Mouse (Mus musculus): ENCODE results near the gene Ppan.
A peak's percentile ranks its signal among the peaks of the same experiment; 100 is the strongest.

The Ppan gene

DNA sequence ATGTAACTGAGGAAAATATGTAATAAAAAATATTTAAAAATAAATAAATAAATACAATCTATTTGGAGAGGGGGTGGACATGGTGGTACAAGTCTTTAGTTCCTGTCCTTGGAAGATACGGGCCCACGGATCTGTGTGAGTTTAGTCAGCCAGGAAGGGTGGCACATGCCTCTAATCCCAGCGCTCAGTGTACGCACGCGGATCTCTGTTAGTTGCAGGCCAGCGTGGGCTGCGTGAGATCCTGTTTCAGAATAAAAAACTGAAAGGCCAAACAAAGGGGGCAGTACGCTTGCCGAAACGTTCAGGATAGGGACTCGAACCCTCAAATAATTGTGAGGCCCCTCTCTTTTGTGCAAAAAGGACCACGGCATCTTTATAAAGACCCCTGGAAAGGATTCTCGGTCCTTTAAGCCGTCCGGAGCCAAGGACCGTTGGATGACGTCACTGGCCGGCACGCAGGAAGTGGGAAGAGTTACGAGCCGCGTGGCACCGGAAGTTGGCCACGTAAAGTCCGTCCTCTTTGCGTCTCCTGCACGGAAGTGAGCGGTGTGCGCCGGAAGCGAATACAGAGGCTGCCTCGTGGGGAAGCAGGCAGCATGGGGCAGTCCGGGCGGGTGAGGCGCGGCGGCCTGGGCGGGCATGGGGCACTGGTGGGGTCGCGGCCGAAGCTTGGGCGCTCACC lies at the start of gene Ppan:
Ppan (plus strand) TSS at position 472 of the 682 bp plus-strand sequence.
- DNase-seq (ENCODE audit: low spot score) = peak; percentile 93

DNA sequence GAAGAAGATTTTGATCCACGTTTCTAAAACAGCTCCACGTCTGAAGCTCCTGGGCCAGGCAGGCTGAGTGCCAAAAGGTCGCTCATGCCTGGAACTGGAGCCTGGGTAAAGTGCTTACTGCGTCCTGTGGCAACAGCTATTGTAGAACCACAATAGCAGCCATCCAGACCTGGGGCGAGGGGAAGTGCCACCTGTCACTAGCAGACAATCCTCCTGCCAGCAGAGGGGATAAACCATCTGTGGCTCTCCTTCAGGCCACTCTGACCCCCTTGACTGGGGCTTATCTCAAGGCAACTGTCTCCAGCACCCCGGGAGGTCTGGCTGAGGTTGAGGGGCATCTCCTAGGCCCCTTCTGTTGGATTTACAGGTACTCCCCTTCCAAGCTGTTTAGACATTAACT lies 49.0 kb upstream of the Ppan start:
- DNase-seq (ENCODE audit: low spot score) = no peak

DNA sequence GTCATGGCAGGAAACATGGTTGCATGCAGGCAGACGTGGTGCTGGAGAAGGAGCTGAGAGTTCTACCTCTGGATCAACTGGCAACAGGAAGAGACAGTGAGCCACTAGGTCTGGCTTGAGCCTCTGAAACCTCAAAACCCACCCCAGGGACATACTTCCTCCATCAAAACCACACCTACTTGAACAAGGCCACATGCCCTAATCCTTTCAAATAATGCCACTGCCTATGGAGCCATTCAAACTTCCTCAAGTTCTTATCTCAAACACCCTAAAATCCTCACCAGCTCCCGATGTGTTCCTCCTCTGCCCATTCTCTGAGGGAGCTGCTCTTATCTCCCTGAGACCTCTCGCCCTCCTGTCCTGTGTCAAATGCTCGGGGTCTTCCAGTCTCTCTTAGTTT lies 45.8 kb upstream of the Ppan start:
- DNase-seq (ENCODE audit: low spot score) = no peak

DNA sequence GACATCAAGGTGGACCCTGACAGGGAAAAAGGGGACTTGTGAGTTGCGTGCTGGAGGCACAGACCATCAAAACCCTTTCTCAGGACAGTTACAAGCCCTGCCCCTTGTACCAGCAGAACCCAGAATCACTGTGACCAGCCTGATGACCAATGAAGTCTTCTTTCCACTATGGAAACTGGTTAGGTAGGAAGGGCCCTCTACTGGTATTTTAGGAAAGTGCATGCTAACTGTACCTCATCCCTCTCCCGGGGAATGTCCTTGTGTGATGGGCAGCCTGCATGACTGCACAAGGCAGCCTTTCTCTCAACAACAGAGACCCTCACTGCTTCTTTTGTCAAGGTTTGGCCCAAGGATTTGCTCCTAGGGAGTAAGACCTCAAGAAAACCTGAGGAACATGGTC lies 45.3 kb upstream of the Ppan start:
- DNase-seq (ENCODE audit: low spot score) = no peak

DNA sequence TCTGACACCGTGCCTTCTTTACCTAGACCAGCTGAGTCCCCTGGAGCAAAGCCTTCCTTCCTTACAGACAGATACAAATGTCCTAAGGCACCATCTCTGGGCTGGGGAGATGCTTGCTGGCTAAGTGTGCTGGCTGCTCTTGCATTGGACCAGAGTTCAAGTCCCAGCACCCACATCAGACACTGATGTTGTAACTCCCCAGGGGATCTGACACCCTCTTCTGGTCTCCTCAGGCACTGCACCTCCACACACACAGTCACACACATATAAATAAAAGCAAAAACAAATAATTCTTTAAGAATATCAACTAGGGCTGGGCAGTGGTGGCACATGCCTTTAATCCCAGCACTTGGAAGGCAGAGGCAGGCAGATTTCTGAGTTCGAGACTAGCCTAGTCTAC lies 37.8 kb upstream of the Ppan start:
- no peak for DNase-seq (ENCODE audit: low spot score)

DNA sequence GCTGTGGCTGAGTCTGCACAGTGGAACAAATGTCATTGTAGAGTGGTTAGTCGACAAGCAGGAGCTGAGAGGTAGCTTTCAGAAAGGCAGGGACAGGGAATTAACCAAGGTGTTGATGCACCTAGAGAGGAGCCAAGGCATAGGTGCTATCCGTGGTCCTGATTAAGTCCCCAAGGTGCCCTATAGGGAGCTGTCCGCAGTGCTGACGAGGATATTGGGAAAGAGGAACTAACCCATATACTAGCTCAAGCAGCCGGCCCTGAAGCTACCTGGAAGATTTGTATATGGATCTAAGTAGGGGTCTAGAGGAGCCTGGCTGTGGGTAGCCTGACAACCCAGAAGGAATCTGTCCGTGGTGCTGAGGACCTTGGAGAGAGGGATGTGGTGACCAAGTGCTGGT lies 30.8 kb upstream of the Ppan start:
- DNase-seq (ENCODE audit: low spot score) = no peak

DNA sequence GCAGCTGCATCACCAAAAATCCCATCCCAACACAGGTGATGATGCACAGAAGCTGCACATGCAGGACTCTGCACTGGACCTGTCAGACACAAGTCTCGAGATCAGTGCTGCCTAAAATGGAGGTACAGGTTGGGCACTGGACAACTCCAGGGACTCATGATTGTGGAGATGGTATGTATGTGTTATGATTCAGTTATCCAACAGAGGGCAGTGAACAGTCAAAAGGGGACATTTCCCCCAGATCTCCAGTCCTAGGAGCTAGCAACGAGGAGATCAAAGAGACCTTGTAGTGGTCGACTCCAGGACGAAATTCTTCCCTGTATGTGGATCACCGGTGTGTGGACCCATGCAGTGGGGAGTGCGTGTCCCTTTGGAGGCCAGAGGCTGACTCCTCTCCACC lies 28.0 kb upstream of the Ppan start:
- DNase-seq (ENCODE audit: low spot score) = no peak

DNA sequence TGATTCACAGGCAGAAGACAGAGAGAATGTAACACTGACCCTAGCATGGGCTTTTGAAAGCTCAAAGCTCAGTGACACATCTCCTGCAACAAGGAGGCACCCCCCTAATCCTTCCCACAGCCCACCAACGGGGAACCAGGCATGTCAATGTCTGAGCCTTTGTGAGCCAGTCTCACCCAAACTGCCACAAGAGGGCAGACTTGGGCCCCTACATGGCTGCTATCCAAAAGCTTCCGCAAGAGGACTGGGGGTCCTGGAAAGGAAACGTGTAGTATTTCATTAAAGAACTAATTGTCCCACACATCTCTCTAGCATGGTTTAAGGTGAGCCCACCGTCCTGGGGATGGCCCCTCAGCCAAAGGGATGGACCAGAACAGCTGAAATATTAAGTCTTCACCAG lies 26.2 kb upstream of the Ppan start:
- DNase-seq (ENCODE audit: low spot score) = peak; percentile 29

DNA sequence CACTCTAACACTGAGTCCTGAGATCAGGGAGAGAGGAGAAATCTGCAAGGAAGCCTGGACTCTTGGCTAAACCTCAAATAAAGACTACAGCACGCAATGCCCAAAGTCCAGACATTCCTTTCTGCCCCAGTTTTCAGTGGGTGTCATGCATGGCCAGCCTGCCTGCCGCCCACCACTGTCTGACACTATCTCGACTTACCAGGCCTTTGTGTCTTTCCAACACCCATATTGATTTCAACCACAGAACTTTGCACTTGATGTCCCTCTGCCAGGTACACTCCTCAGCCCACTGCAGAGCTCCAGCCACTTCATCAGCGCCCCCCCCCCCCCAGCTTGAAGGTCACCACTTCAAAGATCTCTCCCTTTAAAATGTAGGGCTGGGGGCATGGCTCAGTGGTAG lies 25.8 kb upstream of the Ppan start:
- no peak for DNase-seq (ENCODE audit: low spot score)

DNA sequence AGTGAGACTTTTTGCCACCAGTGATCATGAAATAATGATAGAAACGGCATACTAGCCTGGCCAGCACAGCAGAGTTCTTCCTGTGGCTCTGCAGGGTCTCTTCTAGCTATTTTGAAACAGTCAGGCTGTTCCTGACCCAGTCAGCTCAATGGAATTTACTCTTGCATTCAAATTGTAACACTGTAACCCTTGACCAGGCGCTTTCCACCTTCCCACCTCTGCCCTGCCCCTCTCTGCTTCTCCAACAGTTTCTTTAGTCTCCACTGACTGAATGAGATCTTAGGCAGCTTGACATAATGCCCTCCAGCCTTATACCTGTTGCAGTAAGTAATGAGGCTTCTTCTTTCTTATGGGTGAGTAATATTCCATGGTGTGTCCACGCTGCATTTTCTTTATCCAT lies 21.1 kb upstream of the Ppan start:
- DNase-seq (ENCODE audit: low spot score) = no peak

DNA sequence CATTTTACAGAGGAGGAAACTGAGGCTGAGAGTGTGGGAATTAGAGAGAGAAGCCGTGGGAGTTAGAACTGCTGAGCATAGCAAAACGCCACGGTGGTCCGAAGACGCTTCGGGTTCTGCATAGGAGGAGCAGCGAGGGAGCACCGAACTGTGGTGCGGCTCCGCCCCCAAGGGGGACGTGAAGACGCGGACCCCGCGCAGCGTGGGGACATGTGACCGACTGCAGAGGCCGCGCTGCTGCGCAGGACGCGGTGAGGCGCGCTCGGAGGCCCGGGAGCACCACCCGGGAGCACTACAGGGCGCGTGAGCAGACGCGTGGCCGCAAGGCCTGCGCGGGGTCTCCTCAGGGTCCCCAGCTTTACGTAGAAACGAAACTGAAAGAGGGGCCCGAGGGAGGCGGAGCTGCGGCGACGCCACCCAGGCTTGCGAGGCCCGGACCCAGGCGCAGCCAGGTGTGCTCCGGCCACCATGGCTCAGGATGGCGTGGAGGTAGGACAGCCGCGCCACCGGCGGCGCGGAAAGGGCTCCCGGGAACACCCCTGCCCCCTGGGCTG lies 19.4 kb upstream of the Ppan start, which contains the start of gene A230050P20Rik:
A230050P20Rik (plus strand) TSS at position 195 of the 554 bp plus-strand sequence.
- DNase-seq (ENCODE audit: low spot score) = peak; percentile 67

DNA sequence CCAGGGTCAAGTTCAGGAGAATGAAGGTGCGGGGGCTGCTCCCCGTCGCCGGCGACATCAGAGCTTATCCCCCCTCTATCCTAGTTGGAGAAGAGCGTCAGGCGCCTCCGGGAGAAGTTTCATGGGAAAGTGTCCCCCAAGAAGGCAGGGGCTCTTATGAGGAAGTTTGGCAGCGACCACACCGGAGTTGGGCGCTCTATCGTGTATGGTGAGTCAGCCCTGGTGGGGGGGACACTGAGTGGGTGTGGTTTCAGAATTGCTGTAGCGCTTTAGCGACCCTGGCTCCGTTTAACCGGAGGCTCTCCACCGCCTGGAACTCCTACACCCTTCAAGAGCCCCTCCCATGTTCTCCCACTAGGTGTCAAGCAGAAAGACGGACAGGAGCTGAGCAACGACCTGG lies 18.7 kb upstream of the Ppan start:
- DNase-seq (ENCODE audit: low spot score) = no peak

DNA sequence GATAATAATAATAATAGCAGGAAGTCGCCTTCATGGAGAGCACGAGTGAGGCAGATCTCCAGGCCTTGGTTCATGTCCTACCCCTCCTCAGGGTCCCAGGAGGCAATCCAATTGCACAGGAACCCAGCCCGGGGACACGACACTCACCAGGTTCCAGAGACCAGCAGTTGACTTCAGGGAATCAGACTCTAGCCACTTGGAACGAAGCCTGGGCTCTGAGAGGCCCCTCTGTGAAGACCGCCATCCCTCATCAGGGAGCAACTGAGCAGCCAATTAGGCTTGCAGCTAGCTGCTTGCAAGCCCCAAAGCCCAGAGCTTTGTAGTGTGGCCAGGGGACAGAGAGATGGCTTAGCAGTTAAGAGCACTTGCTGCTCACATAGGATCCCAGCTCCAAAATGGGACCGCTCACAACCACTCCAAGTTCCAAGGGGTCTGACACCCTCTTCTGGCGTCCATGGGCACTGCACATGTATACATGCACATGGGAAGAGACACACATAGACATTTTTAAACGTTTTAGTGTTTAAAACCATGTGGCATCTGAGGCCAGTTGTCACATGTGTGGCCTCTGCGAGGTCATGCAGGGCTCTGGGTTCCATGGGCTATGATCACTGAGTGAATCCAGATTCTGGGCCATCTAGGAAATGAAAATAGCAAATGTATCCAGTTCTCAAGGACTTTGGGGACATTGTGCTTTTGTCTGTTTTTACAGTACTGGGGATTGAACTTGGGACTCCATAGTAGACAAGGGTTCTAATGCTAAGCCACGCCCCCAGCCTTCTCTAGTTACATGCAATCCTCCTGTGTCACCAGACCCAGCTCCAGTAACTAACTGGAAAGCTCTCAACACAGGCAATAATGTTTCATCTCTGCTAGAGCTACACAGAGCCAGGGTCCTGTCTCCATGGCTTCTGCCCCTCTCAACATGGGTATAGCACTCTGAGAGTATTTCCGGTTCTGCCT lies 17.5 kb upstream of the Ppan start:
- no peak for DNase-seq (ENCODE audit: low spot score)

DNA sequence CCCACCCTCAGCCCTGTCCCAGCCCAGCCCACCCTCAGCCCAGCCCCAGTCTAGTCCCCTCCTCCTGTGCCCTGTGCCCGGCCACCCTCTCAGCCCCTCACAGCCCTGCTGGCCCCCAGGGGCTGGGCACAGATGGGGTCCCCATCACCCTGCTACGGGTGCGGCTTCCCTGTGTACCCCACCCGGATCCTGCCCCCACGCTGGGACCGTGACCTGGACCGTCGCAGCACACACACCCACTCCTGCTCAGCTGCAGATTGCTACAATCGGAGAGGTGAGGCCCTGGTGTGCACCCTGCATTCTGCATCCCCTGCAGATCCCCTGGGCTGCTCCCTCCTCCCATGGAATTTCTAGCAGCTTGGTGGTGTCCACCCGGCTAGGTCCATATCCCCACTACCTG lies 15.0 kb upstream of the Ppan start:
- no peak for DNase-seq (ENCODE audit: low spot score)

DNA sequence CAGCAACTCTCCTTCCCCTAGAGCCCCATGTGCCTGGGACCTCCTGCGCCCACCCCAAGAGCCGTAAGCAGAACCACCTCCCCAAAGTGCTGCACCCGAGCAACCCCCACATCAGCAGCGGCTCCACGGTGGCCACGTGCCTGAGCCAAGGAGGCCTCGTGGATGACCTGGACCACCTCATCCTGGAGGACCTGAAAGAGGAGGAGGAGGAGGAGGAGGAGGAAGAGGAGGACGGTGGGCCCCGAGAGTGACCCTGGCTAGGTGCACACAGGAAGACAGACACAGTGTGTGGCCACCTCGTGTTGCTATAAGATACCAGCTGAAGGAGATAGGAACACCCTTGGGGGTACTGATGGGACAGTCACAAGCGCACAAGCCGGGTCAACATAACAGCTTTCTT lies 14.5 kb upstream of the Ppan start:
- no peak for DNase-seq (ENCODE audit: low spot score)

DNA sequence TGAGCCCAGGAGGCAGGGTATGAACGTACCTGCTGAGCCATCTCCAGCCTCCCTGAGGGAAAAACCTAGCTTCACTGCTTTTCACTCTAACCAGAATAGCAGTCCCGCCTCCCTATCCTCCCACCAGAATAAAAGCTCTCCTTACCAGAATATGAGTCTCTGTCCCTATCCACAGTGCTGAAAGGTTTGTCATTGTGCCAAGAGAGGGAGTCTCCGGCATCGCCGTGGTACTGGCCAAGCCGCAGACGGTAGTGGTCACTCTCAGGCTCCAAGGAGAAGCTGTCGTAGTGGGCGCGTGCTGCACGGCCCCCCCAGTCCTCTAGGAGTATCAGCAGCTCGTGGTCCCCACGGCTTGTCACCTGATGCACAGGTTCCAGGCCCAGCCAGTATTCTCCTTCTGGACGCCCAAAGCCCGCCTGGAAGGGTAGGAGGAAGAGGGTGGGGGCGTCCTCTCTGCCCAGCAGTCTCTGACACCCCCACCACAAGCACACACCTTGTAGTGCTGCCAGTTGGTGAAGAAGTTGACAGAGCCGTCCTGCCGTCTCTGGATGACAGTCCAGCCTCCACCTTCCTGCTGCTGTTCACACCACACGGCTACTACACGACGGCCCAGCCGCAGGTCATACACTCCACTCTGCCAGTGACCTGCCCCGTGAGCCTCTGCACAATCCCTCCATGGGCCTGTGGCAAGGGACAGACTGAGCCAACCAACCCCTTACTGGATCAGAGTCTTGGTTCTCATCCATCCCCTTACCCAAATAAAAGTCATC lies 12.8 kb upstream of the Ppan start:
- no peak for DNase-seq (ENCODE audit: low spot score)

DNA sequence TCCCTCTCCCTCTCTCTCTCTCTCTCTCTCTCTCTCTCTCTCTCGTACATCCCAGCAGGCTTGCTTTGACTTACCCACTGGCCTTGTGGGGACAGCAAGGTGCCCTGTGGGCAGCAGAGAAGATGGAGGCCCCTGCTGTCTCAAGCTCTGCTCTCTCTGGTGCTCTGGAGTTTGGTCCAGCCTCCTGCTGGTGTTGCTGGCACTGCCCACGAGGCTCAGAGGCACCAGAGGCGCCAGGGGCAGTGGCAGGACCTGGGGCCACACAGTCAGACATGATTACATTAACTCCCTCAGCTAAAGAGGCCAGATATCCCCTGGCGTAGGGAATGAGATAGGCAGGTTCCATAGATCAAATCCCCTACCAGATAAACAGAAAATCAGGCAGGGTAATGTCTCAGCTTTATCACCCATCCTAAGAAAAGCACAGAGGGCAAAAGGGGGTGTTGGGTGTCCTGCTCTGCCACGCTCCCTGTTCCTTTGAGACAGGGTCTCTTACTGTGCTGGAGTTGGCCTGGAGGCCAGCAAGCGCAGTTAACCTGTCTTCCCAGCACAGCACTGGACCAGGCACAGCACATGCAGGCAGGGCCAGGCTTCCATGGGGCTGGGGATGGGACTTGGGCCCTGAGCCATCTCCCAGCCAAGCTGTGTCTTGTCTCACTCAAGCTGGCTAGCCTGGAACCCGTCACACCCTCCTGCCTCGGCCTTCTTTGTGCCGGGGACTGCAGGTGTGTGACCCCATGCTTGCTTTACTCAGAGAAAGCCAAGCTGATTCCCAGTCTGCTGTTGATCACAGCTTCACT lies 11.5 kb upstream of the Ppan start:
- DNase-seq (ENCODE audit: low spot score) = no peak

DNA sequence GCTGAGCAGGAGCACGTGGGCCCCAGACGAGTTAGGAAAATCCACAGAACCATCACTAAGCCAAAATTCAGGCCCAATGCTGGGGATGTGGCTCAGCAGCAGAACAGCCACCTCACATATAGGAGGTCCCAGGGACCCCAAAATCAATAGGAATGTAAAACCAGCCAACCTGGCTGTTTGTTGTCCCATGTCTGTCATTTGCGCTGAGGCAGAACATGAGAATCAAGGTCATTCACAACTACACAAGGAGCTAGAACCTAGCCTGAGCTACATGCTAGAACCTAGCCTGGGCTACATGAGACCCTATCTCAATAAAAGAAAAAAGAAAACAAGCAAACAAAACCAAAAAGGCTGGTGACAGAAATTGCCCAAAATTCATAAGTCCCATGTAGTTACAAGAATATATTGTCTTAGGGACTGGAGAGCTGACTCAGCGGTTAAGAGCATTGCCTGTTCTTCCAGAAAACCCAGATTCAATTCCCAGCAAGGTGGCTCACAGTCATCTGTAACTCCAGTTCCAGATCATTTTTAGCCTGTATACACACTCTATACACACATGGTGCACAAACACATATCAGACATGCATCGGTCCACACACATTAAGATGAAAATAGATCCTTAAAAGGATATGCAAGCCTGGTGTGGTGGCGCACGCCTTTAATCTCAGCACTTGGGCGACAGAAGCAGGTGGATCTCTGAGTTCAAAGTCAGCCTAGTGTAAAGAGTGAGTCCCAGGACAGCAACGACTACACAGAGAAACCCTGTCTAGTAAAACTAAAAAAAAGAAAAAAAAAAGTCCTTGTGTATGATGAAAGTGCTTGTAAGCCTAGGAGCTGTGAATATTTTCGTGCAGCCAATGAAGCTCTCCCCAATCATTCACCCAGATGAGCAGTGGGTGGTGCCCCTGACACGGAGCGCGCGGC lies 10.6 kb upstream of the Ppan start:
- no peak for DNase-seq (ENCODE audit: low spot score)

DNA sequence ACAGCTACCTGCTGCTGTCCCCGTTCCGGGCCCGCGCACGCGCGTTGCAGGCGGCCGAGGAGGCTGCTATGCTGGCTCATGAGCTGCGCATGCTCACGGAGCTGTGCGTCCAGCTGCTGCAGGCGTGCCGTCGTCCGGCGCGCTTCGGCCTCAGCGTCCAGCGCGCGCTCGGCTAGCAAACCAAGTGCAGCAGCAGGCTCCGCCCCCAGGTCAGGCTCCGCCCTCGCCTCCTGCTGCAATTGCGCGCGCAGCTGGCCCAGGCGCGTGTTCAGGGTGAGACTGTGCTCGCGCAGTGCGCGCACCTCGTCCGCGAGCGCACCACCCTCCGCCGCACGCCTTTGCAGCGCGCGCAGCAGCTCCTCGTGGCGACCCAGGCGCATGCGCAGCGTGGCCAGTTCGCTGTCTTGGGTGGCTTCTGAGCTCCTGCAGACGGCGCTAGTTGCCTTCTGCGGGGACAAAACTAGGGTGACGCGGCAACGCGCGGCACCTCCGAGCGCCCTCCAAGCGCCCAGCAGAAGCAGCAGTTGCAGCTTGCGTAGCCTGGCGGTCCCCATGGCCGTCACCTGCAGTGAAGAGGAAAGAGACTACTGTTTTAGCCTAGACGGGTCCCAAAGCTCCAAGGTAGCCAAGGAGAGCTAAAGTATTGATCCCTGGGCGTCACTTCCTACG lies 9.8 kb upstream of the Ppan start:
- DNase-seq (ENCODE audit: low spot score) = peak; percentile 100

DNA sequence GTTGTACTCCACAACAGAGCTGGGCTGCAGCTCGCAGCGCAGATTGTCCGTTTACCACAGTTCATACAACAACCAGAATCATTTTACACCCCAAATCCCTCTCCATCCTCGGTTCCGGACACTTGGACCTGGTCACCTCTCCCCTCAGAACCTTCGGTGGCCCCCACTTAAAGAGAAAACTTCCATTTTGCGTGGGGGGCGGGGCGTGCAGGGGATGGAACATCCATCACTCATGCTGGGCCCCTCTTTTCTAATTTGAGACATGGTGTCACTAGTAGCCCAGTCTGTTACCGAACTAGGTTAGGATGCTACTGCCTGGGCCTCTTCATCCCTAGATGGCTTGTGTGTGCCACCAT lies 9.3 kb upstream of the Ppan start:
- DNase-seq (ENCODE audit: low spot score) = no peak

Data from T-cell, adult 2 months (primary cell).